Mouse (Mus musculus): ENCODE measurements at regions not wholly inside any gene's neighbourhood (a gene's known extent, or its start where the extent isn't known, plus 50 kb on each side); places are given as distances from the start of the nearest gene placed in this dataset.

- no peak for TF ChIP-seq CTCF (IDR thresholded peaks at IDR 0.05; ENCODE audit: control insufficient read depth, insufficient read depth, insufficient replicate concordance, low read depth, low read length)
- TF ChIP-seq POLR2A (IDR thresholded peaks at IDR 0.05; ENCODE audit: control insufficient read depth, low read depth, low read length) = no peak
These were observed 385.2 kb upstream of the Nrp1 start for GRCm38 (mm10) chr8:127973194-127973593.

Measured in testis, adult 2 months (tissue).